Mouse (Mus musculus) CH12.LX (cell line): ENCODE results near the gene Fbxw8. TPM values are rescaled to one million over a fixed set of nuclear protein-coding genes. Genes with fewer than 3 reads are reported as not detected.

Experiments
- DNase-seq: peaks from one replicate; pipeline ENCODE4 v3.0.0-alpha.2; 2013; ENCODE audit errors: extremely low read depth
- H3K27ac ChIP-seq: 2 replicates; pipeline ENCODE4 v1.5.1; 2012; ENCODE audit warnings: low read depth, mild to moderate bottlenecking, control low read depth, moderate library complexity; ENCODE audit not compliant: insufficient read depth
- H3K27me3 ChIP-seq: replicated peaks from 2 replicates; pipeline ENCODE3; 2012; ENCODE audit warnings: inconsistent platforms
- H3K36me3 ChIP-seq, 2 experiments: replicated peaks in 1 of 2; 2 replicates each; pipeline versions ENCODE3 to v1.6.1; 2012; ENCODE audit warnings: inconsistent platforms in 1 of 2, low read length in 1 of 2, mild to moderate bottlenecking in 1 of 2, mixed read lengths in 1 of 2, moderate library complexity in 1 of 2; ENCODE audit not compliant: control insufficient read depth in 1 of 2, insufficient read depth in 1 of 2
- H3K4me1 ChIP-seq, 2 experiments: 2 replicates each; pipeline ENCODE4 v1.6.1; 2012; ENCODE audit warnings: inconsistent platforms in 1 of 2, moderate library complexity in 1 of 2; ENCODE audit not compliant: insufficient read depth in 2 of 2, control insufficient read depth in 1 of 2
- H3K4me2 ChIP-seq: 2 replicates; pipeline ENCODE4 v1.6.1; 2012; ENCODE audit warnings: low read depth, mild to moderate bottlenecking, control low read depth; ENCODE audit not compliant: poor library complexity, insufficient read depth, severe bottlenecking
- H3K4me3 ChIP-seq, 3 experiments: fragments of 150-350 bp in 1 of 3; sonication (generic) in 1 of 3; replicated peaks in 1 of 3; 2 replicates each; pipeline versions ENCODE3 to v1.5.1; 2011 to 2012; ENCODE audit warnings: low read depth in 2 of 3, low read length in 2 of 3, mild to moderate bottlenecking in 2 of 3, moderate library complexity in 2 of 3, control low read depth in 1 of 3, improper control_type of control experiment in 1 of 3, inconsistent platforms in 1 of 3, mixed read lengths in 1 of 3; ENCODE audit not compliant: poor library complexity in 1 of 3
- H3K79me2 ChIP-seq: replicated peaks from 2 replicates; pipeline ENCODE4 v1.6.1; 2012; ENCODE audit warnings: mild to moderate bottlenecking, moderate library complexity; ENCODE audit not compliant: control insufficient read depth, poor library complexity, insufficient read depth, severe bottlenecking; ENCODE audit errors: extremely low read depth
- H3K9ac ChIP-seq: 2 replicates; pipeline ENCODE4 v1.6.1; 2012; ENCODE audit warnings: low read depth, mild to moderate bottlenecking, control low read depth, moderate library complexity; ENCODE audit not compliant: insufficient read depth
- H3K9me3 ChIP-seq: replicated peaks from 2 replicates; pipeline ENCODE3; 2012; ENCODE audit warnings: low read length, inconsistent platforms, mixed read lengths
- CHD2 ChIP-seq: IDR thresholded peaks from 2 replicates; pipeline ENCODE4 v1.6.1; 2011; ENCODE audit warnings: low read length, improper control_type of control experiment
- CTCF ChIP-seq, 2 experiments: IDR thresholded peaks in 1 of 2; conservative IDR thresholded peaks in 1 of 2; 2 replicates each; pipeline ENCODE4 v1.5.1; 2011 to 2012; ENCODE audit warnings: low read depth in 2 of 2, low read length in 2 of 2, improper control_type of control experiment in 1 of 2, inconsistent platforms in 1 of 2, mild to moderate bottlenecking in 1 of 2, moderate library complexity in 1 of 2
- E2F4 ChIP-seq: IDR thresholded peaks from 2 replicates; pipeline ENCODE4 v1.6.1; 2011; ENCODE audit warnings: low read depth, low read length, improper control_type of control experiment; ENCODE audit not compliant: insufficient replicate concordance
- ELF1 ChIP-seq: IDR thresholded peaks from 2 replicates; pipeline ENCODE4 v1.6.1; 2014; ENCODE audit warnings: low read depth, mild to moderate bottlenecking, inconsistent platforms, low read length, improper control_type of control experiment
- ETS1 ChIP-seq: conservative IDR thresholded peaks from 2 replicates; pipeline ENCODE4 v1.6.1; 2012; ENCODE audit warnings: low read depth, mild to moderate bottlenecking, inconsistent platforms, low read length, improper control_type of control experiment, moderate library complexity
- HCFC1 ChIP-seq: IDR thresholded peaks from 2 replicates; pipeline ENCODE4 v1.6.1; 2012; ENCODE audit warnings: low read depth, mild to moderate bottlenecking, inconsistent platforms, low read length, improper control_type of control experiment
- IRF4 ChIP-seq: IDR thresholded peaks from 2 replicates; pipeline ENCODE4 v1.6.1; 2014; ENCODE audit warnings: low read depth, mild to moderate bottlenecking, inconsistent platforms, low read length, improper control_type of control experiment
- JUN ChIP-seq: IDR thresholded peaks from 2 replicates; pipeline ENCODE4 v1.6.1; 2011; ENCODE audit warnings: low read depth, mild to moderate bottlenecking, low read length, improper control_type of control experiment, moderate library complexity; ENCODE audit not compliant: insufficient read depth
- MAFK ChIP-seq: IDR thresholded peaks from 2 replicates; pipeline ENCODE4 v1.6.1; 2011; ENCODE audit warnings: low read length, improper control_type of control experiment; ENCODE audit not compliant: insufficient replicate concordance
- MAX ChIP-seq: IDR thresholded peaks from 2 replicates; pipeline ENCODE4 v1.6.1; 2011; ENCODE audit warnings: low read length, improper control_type of control experiment
- MYC ChIP-seq: IDR thresholded peaks from 2 replicates; pipeline ENCODE4 v1.6.1; 2011; ENCODE audit warnings: low read depth, mild to moderate bottlenecking, improper control_type of control experiment, low read length
- NRF1 ChIP-seq: IDR thresholded peaks from 2 replicates; pipeline ENCODE4 v1.6.1; 2014; ENCODE audit warnings: low read depth, mild to moderate bottlenecking, inconsistent platforms, low read length, improper control_type of control experiment, moderate library complexity
- PAX5 ChIP-seq: IDR thresholded peaks from 2 replicates; pipeline ENCODE4 v1.6.1; 2012; ENCODE audit warnings: low read length, inconsistent platforms, mixed read lengths
- POLR2A ChIP-seq: IDR thresholded peaks from 2 replicates; pipeline ENCODE4 v1.6.1; 2011; ENCODE audit warnings: low read depth, mild to moderate bottlenecking, improper control_type of control experiment, low read length
- POLR2AphosphoS2 ChIP-seq: IDR thresholded peaks from 2 replicates; pipeline ENCODE4 v1.6.1; 2011; ENCODE audit warnings: low read depth, low read length, improper control_type of control experiment
- RAD21 ChIP-seq: IDR thresholded peaks from 2 replicates; pipeline ENCODE4 v1.6.1; 2011; ENCODE audit warnings: low read depth, mild to moderate bottlenecking, low read length, improper control_type of control experiment, moderate library complexity
- RCOR1 ChIP-seq: conservative IDR thresholded peaks from 2 replicates; pipeline ENCODE4 v1.6.1; 2012; ENCODE audit warnings: low read depth, mild to moderate bottlenecking, inconsistent platforms, low read length, improper control_type of control experiment
- SIN3A ChIP-seq: IDR thresholded peaks from 2 replicates; pipeline ENCODE4 v1.6.1; 2012; ENCODE audit warnings: low read length, improper control_type of control experiment, inconsistent platforms
- SMC3 ChIP-seq: IDR thresholded peaks from 2 replicates; pipeline ENCODE4 v1.6.1; 2011; ENCODE audit warnings: low read depth, low read length, improper control_type of control experiment
- TBP ChIP-seq: conservative IDR thresholded peaks from 2 replicates; pipeline ENCODE4 v1.6.1; 2011; ENCODE audit warnings: low read depth, low read length, improper control_type of control experiment
- TCF12 ChIP-seq: IDR thresholded peaks from 2 replicates; pipeline ENCODE4 v1.6.1; 2014; ENCODE audit warnings: low read depth, mild to moderate bottlenecking, inconsistent platforms, low read length, improper control_type of control experiment
- UBTF ChIP-seq: IDR thresholded peaks from 2 replicates; pipeline ENCODE4 v1.6.1; 2012; ENCODE audit warnings: low read depth, mild to moderate bottlenecking, inconsistent platforms, low read length, improper control_type of control experiment, moderate library complexity
- USF2 ChIP-seq: conservative IDR thresholded peaks from 2 replicates; pipeline ENCODE4 v1.6.1; 2011; ENCODE audit warnings: low read depth, low read length, improper control_type of control experiment
- ZC3H11A ChIP-seq: IDR thresholded peaks from 2 replicates; pipeline ENCODE4 v1.6.1; 2012; ENCODE audit warnings: low read depth, mild to moderate bottlenecking, inconsistent platforms, low read length, improper control_type of control experiment
- ZMIZ1 ChIP-seq: IDR thresholded peaks from 2 replicates; pipeline ENCODE4 v1.6.1; 2012; ENCODE audit warnings: low read depth, mild to moderate bottlenecking, inconsistent platforms, low read length, improper control_type of control experiment
- dilution Hi-C: fragments of 300-500 bp; cut with MboI; formaldehyde crosslinking; loops from 2 replicates; pipeline ENCODE4 v1.14.3; 2020; ENCODE audit warnings: low sequenced_read_pairs; ENCODE audit not compliant: extremely low pct_unique_long_range_greater_than_20kb, extremely low pct_ligation_motif_present
- in situ Hi-C: fragments of 300-500 bp; cut with MboI; formaldehyde crosslinking; loops from 3 replicates; pipeline ENCODE4 v1.14.3; 2019; ENCODE audit warnings: low sequenced_read_pairs, low pct_ligation_motif_present, low pct_unique_long_range_greater_than_20kb, mixed read lengths
- polyA plus RNA-seq: library from polyadenylated mRNA; unstranded; fragments of >175 nt; gene quantifications from 2 replicates; pipeline ENCODE4 v1.2.1, GENCODE M21; 2012; ENCODE audit warnings: low read depth; ENCODE audit not compliant: insufficient read length
- total RNA-seq, 2 experiments: library from RNA; depleted of rRNA; stranded (reverse); fragments of 300-350 nt in 1 of 2; fragments of >200 nt in 1 of 2; gene quantifications; 2 replicates each; pipeline ENCODE4 v1.2.3; 2012 to 2014

The Fbxw8 gene
- total and polyA plus RNA-seq, 3 experiments, result 41.7 to 50.9 (median 47.3) TPM

DNA sequence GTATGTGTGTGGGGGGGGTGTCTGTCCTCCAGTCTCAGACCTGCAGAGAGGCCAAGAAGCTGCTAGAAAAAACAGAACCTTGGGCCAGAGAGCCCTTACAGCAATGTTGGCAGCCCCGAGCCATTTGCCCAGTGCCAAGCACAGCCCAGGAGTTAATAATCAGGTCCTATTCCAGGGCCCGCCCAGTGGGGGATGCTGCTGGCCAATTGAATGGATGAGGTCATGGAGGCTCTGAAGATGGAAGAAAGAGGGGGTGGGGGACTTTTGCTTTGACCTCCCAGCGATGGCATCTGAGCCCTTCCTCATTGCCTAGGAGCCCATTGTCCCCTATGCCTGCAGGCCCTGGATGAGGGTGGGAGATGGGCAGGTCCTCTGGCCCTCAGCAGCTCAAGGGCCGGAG is 123.8 kb downstream of the Fbxw8 start:
- H3K9ac ChIP-seq, result no peak overlapping the region
- no peak for DNase-seq
- H3K27ac ChIP-seq, result no peak overlapping the region
- no peaks in the 10 kb centered on the region for H3K36me3 ChIP-seq
- dilution Hi-C loops, result no loop called here
- H3K4me1 ChIP-seq, result peaks cover 9 to 26% of the 10 kb centered on the region in 2 experiments
- peaks cover 3% of the 10 kb centered on the region for H3K27me3 ChIP-seq
- in situ Hi-C loops, result no loop called here
- H3K79me2 ChIP-seq, result no peaks in the 10 kb centered on the region
- no peak overlapping the region for H3K4me3 ChIP-seq
- H3K9me3 ChIP-seq, result peaks cover 28% of the 10 kb centered on the region
- H3K4me2 ChIP-seq, result no peak overlapping the region
- TF ChIP-seq SIN3A, result no peak

DNA sequence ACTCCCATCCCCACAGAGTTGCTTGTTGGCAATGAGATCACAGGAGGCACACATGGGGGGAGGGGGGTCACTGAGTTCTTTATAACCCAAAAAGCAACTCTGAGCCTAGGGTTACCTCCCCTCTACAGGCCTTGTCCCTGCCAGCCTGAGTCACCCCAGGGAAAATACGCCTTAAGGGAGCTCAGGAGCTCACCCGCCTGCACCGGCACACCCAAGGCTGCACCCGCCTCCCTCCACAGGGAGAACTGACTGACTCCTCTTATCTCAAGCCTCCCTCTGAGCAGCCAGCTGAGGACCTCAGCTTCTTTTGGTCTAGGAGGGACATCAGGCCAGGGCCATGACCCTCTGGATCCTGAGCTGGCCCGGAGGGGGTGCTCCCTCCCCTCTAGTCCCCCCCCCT is 124.2 kb downstream of the Fbxw8 start:
- H3K4me3 ChIP-seq, result no peak overlapping the region
- peaks cover 9 to 26% of the 10 kb centered on the region in 2 experiments for H3K4me1 ChIP-seq
- no peak overlapping the region for H3K4me2 ChIP-seq
- no peak overlapping the region for H3K9ac ChIP-seq
- H3K36me3 ChIP-seq, result no peaks in the 10 kb centered on the region
- TF ChIP-seq IRF4 (no peak), UBTF (no peak), E2F4 (no peak), CHD2 (no peak), PAX5 (no peak), HCFC1 (no peak), ZMIZ1 (no peak), MAFK (no peak), MYC (no peak), POLR2AphosphoS2 (no peak), RAD21 (no peak)
- DNase-seq, result no peak
- no peak overlapping the region for H3K27ac ChIP-seq
- H3K9me3 ChIP-seq, result peaks cover 26% of the 10 kb centered on the region
- dilution Hi-C loops, result no loop called here
- H3K27me3 ChIP-seq, result peaks cover 3% of the 10 kb centered on the region
- in situ Hi-C loops, result no loop called here
- no peaks in the 10 kb centered on the region for H3K79me2 ChIP-seq

DNA sequence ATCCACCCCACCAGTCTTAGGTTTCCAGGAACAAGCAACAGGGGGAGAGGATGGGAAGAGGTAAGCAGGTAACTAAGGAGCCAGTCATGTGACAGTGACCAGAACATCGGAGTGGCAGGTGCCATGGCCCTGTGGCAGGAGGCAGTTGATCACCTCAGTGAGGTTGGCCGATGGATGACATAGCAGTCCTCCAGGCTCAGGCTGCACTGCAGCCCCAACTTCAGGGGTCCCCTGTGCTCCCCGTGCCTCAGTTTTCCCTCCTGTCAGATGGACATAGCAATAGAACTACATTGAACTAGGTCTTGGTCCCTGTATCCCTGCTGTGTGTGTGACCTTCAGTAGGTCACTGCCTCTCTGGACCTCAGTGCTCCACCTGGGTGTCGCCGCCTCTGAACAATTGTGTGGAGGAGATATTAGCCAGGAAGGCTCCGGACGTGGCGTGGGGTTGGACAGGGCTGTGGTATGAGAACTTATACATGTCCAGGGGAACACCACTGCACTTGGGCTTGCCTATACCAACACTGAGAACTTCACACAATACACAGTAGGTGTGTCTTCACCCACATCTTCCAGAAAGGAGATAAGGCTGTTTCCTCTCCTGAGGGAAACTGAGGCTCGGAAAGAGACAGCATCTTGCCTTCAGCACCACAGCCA is 125.1 kb downstream of the Fbxw8 start:
- no peaks in the 10 kb centered on the region for H3K36me3 ChIP-seq
- dilution Hi-C loops (no loop called here), in situ Hi-C loops (no loop called here)
- peaks cover 3% of the 10 kb centered on the region for H3K27me3 ChIP-seq
- H3K9me3 ChIP-seq, result peaks cover 24% of the 10 kb centered on the region
- TF ChIP-seq MAX, result no peak
- no peak for TF ChIP-seq ZC3H11A
- TF ChIP-seq USF2, result no peak
- no peak for TF ChIP-seq PAX5
- no peak for TF ChIP-seq MAFK
- no peak for TF ChIP-seq IRF4
- no peak for TF ChIP-seq ELF1
- TF ChIP-seq TBP, result no peak
- no peak for TF ChIP-seq CTCF (conservative IDR thresholded peaks at IDR 0.05 in 1 of 2, IDR thresholded peaks at IDR 0.05 in 1 of 2; ENCODE audit: low read depth in 2 of 2, low read length in 2 of 2)
- no peak for TF ChIP-seq NRF1
- no peak for TF ChIP-seq TCF12
- no peak for TF ChIP-seq ETS1
- no peak for TF ChIP-seq E2F4
- no peak for TF ChIP-seq POLR2A
- no peak for TF ChIP-seq POLR2AphosphoS2
- no peak for TF ChIP-seq SMC3
- no peak for TF ChIP-seq UBTF
- no peak for TF ChIP-seq JUN
- no peak for TF ChIP-seq RCOR1
- no peak overlapping the region for H3K9ac ChIP-seq
- no peak overlapping the region for H3K27ac ChIP-seq
- peaks cover 9 to 26% of the 10 kb centered on the region in 2 experiments for H3K4me1 ChIP-seq
- H3K79me2 ChIP-seq, result no peaks in the 10 kb centered on the region
- no peak overlapping the region for H3K4me3 ChIP-seq
- H3K4me2 ChIP-seq, result no peak overlapping the region
- DNase-seq, result no peak
